Comparison of ENCODE assay signal across 21 mouse cellular contexts in genomic region chr8:120959470-120959891, GRCm38 (mm10).
DNase-seq lines count a peak whose midpoint lies in the region; ATAC-seq lines count a peak whose summit lies in the region.
"Had no signal": no experiment of that assay in that cellular context is flagged by ENCODE, and none has a peak within 500 bp of the region (broad histone marks: within the 10 kb centered on the region; RNA-seq: fewer than 3 reads in every experiment).

No protein-coding gene starts in this region.

- 8% methylated on average over 8 of the region's 8 CpGs for WGBS in hindbrain, embryonic 10.5 days
- 17% methylated on average over 8 of the region's 8 CpGs for WGBS in hindbrain, embryonic 16.5 days
- 24% methylated on average over 8 of the region's 8 CpGs for WGBS in neural tube, embryonic 15.5 days
- 2% methylated on average over 8 of the region's 8 CpGs for WGBS in forebrain, embryonic 14.5 days

- peaks cover 100% of the 10 kb centered on the region for H3K27me3 ChIP-seq in hindbrain, embryonic 10.5 days (ENCODE audit: insufficient read depth, poor library complexity, severe bottlenecking)
- H3K27me3 ChIP-seq in hindbrain, embryonic 16.5 days (replicated peaks; ENCODE audit: control insufficient read depth, insufficient read depth, low read length) = peaks cover 5% of the 10 kb centered on the region
- H3K27me3 ChIP-seq in neural tube, embryonic 15.5 days (replicated peaks) = peaks cover 35% of the 10 kb centered on the region
- H3K27me3 ChIP-seq in forebrain, embryonic 14.5 days (replicated peaks; ENCODE audit: control insufficient read depth, insufficient read depth, low read length) = no peaks in the 10 kb centered on the region
- H3K27me3 ChIP-seq: lung, embryonic 15.5 days had no signal

- intact Hi-C loops in heart, postnatal 10 days (cut with DNase I) = no loop called here

- DNase-seq in hindbrain, embryonic 10.5 days (ENCODE audit: low spot score) = peak; percentile 72
- peak; percentile 48 for DNase-seq in neural tube, embryonic 10.5 days (ENCODE audit: extremely low spot score, low spot score)
- DNase-seq in forebrain, embryonic 14.5 days (ENCODE audit: low spot score) = peak; percentile 42
- peak; percentile 80 for DNase-seq in retina, postnatal 1 day
- no peak for DNase-seq in heart, postnatal 10 days
- DNase-seq in adrenal gland, postnatal 14 days = no peak
- DNase-seq: adrenal gland, postnatal 10 days; cerebellum, adult 9-11 months; gastrocnemius, postnatal 14 days; heart, adult 2 months; left cerebral cortex, postnatal 4 days; spleen, adult 18-20 months; thymus, adult 2 months had no signal

- no peak for ATAC-seq in hindbrain, embryonic 16.5 days
- no peak for ATAC-seq in neural tube, embryonic 15.5 days (ENCODE audit: low FRiP score)
- ATAC-seq in forebrain, embryonic 14.5 days = no peak
- ATAC-seq: intestine, postnatal 0 days; liver, embryonic 12.5 days; midbrain, embryonic 15.5 days had no signal

- H3K27ac ChIP-seq in hindbrain, embryonic 10.5 days = peak overlapping the region; percentile 25; the same call in 1 of the 2 replicates
- H3K27ac ChIP-seq in hindbrain, embryonic 16.5 days (ENCODE audit: low read depth, low read length) = no peak overlapping the region
- no peak overlapping the region for H3K27ac ChIP-seq in neural tube, embryonic 15.5 days (replicated peaks)
- no peak overlapping the region for H3K27ac ChIP-seq in forebrain, embryonic 14.5 days (ENCODE audit: low read depth, low read length)
- H3K27ac ChIP-seq: embryonic facial prominence, embryonic 13.5 days; heart, adult 2 months; hindbrain, embryonic 14.5 days; liver, embryonic 12.5 days; lung, embryonic 15.5 days; midbrain, embryonic 15.5 days had no signal

- no peak overlapping the region for H3K4me2 ChIP-seq in hindbrain, embryonic 16.5 days (ENCODE audit: low read length)
- no peak overlapping the region for H3K4me2 ChIP-seq in neural tube, embryonic 15.5 days
- H3K4me2 ChIP-seq in forebrain, embryonic 14.5 days (ENCODE audit: low read length) = no peak overlapping the region
- H3K4me2 ChIP-seq: embryonic facial prominence, embryonic 13.5 days; hindbrain, embryonic 14.5 days; liver, embryonic 12.5 days; lung, embryonic 15.5 days; midbrain, embryonic 15.5 days had no signal

- no peaks in the 10 kb centered on the region for H3K9me3 ChIP-seq in hindbrain, embryonic 10.5 days
- no peaks in the 10 kb centered on the region for H3K9me3 ChIP-seq in hindbrain, embryonic 16.5 days (ENCODE audit: control insufficient read depth, low read length)
- H3K9me3 ChIP-seq in neural tube, embryonic 15.5 days (replicated peaks) = no peaks in the 10 kb centered on the region
- H3K9me3 ChIP-seq in forebrain, embryonic 14.5 days (replicated peaks; ENCODE audit: control insufficient read depth, low read length) = no peaks in the 10 kb centered on the region
- H3K9me3 ChIP-seq: embryonic facial prominence, embryonic 13.5 days; liver, embryonic 12.5 days; lung, embryonic 15.5 days; midbrain, embryonic 15.5 days had no signal

- no peak overlapping the region for H3K4me3 ChIP-seq in hindbrain, embryonic 10.5 days
- H3K4me3 ChIP-seq in hindbrain, embryonic 16.5 days (ENCODE audit: low read length) = no peak overlapping the region
- no peak overlapping the region for H3K4me3 ChIP-seq in neural tube, embryonic 15.5 days (replicated peaks)
- H3K4me3 ChIP-seq in forebrain, embryonic 14.5 days (ENCODE audit: low read depth, low read length) = no peak overlapping the region
- H3K4me3 ChIP-seq: embryonic facial prominence, embryonic 13.5 days; heart, adult 2 months; liver, embryonic 12.5 days; lung, embryonic 15.5 days; midbrain, embryonic 15.5 days had no signal

- no peak overlapping the region for H3K9ac ChIP-seq in hindbrain, embryonic 16.5 days (ENCODE audit: low read depth, low read length)
- H3K9ac ChIP-seq in neural tube, embryonic 15.5 days (replicated peaks) = no peak overlapping the region
- no peak overlapping the region for H3K9ac ChIP-seq in forebrain, embryonic 14.5 days (ENCODE audit: low read length)
- H3K9ac ChIP-seq: embryonic facial prominence, embryonic 13.5 days; hindbrain, embryonic 14.5 days; liver, embryonic 12.5 days; lung, embryonic 15.5 days; midbrain, embryonic 15.5 days had no signal

- H3K36me3 ChIP-seq in hindbrain, embryonic 10.5 days = no peaks in the 10 kb centered on the region
- H3K36me3 ChIP-seq in hindbrain, embryonic 16.5 days (ENCODE audit: control insufficient read depth, insufficient read depth, low read length) = no peaks in the 10 kb centered on the region
- H3K36me3 ChIP-seq in neural tube, embryonic 15.5 days = no peaks in the 10 kb centered on the region
- H3K36me3 ChIP-seq in forebrain, embryonic 14.5 days (ENCODE audit: control insufficient read depth, insufficient read depth, low read length) = no peaks in the 10 kb centered on the region
- H3K36me3 ChIP-seq: embryonic facial prominence, embryonic 13.5 days; liver, embryonic 12.5 days; lung, embryonic 15.5 days; midbrain, embryonic 15.5 days had no signal

- peaks cover 27% of the 10 kb centered on the region for H3K4me1 ChIP-seq in hindbrain, embryonic 10.5 days (replicated peaks)
- H3K4me1 ChIP-seq in hindbrain, embryonic 16.5 days (ENCODE audit: control insufficient read depth, insufficient read depth, low read depth, low read length) = no peaks in the 10 kb centered on the region
- H3K4me1 ChIP-seq in neural tube, embryonic 15.5 days = 0 out of 2 replicates have a peak, but pooled peaks cover 4% of the 10 kb centered on the region
- H3K4me1 ChIP-seq in forebrain, embryonic 14.5 days (ENCODE audit: control insufficient read depth, insufficient read depth, low read length) = peaks cover 5% of the 10 kb centered on the region; the same call in 1 of the 2 replicates
- H3K4me1 ChIP-seq: liver, embryonic 12.5 days had no signal

Comparison
In these comparisons a context has a peak if more than half of its experiments do, and no peak if none do; other contexts are left out.
1. DNase-seq: peak in hindbrain, embryonic 10.5 days (single experiment), neural tube, embryonic 10.5 days (single experiment), forebrain, embryonic 14.5 days (single experiment) and retina, postnatal 1 day (single experiment); none in heart, postnatal 10 days (0 of 2) and adrenal gland, postnatal 14 days (single experiment).